Mouse (Mus musculus): ENCODE measurements around the gene Lce1b.

- no peak for TF ChIP-seq CTCF (IDR thresholded peaks at IDR 0.05; ENCODE audit: control insufficient read depth, insufficient read depth, insufficient replicate concordance, low read depth, low read length)
- no peak for TF ChIP-seq POLR2A (IDR thresholded peaks at IDR 0.05; ENCODE audit: control insufficient read depth, low read depth, low read length)
Observed at GRCm38 (mm10) chr3:92637745-92638652, 18.7 kb downstream of the Lce1b start.

Data from testis, adult 2 months (tissue).